Mouse (Mus musculus) right cerebral cortex, adult 18-20 months (tissue): Measurements from ENCODE around the gene Prl7a2.

Source experiments
- DNase-seq: peaks from one replicate; pipeline ENCODE4 v3.0.0; 2022; ENCODE audit warnings: mixed read lengths

Prl7a2 gene

GRCm38 (mm10) chr13:27667936-27668335 is at the start of gene Prl7a2:
Gene Prl7a2 (minus strand): TSS chr13:27668036.
- no peak for DNase-seq

- no peak for DNase-seq
Measured at GRCm38 (mm10) chr13:27716636-27717035, 48.8 kb upstream of the Prl7a2 start, which contains the start of gene Prl7d1. Gene Prl7d1 (minus strand): TSS chr13:27716736.

- no peak for DNase-seq
Measured at GRCm38 (mm10) chr13:27706521-27706920, 38.7 kb upstream of the Prl7a2 start.

- DNase-seq, result no peak
Measured at GRCm38 (mm10) chr13:27660747-27661146, 7.1 kb downstream of the Prl7a2 start.

- no peak for DNase-seq
Measured at GRCm38 (mm10) chr13:27642393-27642792, 25.4 kb downstream of the Prl7a2 start, which contains the start of gene Prl7a1. Gene Prl7a1 (minus strand): TSS chr13:27642493.

- no peak for DNase-seq
Measured at GRCm38 (mm10) chr13:27610482-27610881, 57.4 kb downstream of the Prl7a2 start, which contains the start of gene Prl7b1. Gene Prl7b1 (minus strand): TSS chr13:27610582.
